Mouse (Mus musculus) neutrophil, adult 59 days (primary cell): Measurements from ENCODE around the gene Tmem42. TPM values are rescaled to one million over a fixed set of nuclear protein-coding genes. Genes with fewer than 3 reads are reported as not detected.

Experiments used
- total RNA-seq, 2 experiments: library from RNA; stranded (reverse); gene quantifications; 1 replicate in 1 of 2; 2 replicates in 1 of 2; pipeline ENCODE4 v1.2.4; 2023

Tmem42 gene
- total RNA-seq = 1 to 10 TPM; 3.7 to 6.0 TPM

DNA sequence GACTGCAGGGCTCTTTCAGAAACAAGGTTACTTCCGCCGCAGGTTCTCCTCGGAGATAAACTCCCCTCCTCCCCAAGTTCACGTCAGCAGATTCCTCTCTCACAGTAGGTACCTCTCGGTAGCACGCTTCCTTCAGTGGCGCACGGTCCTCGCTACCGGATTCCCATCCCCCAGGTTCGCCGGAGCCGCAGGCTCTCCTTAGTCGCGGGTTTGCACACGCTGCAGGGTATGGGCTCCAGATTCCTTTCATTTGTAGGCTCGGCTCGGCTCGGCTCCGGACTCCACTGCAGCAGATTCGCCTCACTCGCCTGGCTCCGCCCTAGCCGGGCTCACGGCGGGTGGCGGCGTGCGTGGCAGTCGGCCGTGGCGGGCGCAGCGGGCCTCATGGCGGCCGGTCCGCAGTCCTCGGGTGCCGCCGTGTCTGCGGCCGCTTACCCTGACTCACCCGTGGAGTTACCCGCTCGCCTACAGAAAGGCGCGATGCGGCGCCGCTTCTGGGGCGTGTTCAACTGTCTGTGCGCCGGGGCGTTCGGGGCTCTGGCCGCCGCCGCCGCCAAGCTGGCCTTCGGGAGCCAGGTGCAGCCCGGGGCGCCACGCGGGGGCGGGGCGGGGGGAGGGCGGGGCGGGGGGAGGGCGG lies at the start of gene Tmem42:
Gene Tmem42, plus strand, starts transcription at position 332 of the 637 bp plus-strand sequence.

DNA sequence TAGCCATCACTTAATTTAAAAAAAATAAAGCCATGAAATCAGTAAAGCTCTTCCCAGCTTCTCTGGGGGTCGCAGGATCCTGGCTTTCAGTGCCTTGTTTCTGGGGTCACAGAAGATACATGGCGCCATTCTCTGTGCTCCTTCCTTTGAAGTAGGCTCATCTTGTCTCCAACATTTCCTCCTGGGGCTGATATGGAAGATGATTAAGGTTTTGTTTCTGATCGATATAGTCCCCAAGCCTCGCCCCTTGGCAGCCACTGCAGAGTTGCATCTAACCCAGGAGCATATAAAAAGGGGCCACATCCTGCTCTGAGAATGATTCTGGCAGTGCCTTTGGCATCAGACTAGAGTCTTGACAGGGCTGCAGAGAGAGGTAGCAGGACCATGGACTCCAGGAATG lies 13.3 kb downstream of the Tmem42 start, which contains the start of gene Tgm4:
Gene Tgm4, plus strand, starts transcription at position 301 of the 400 bp plus-strand sequence.

Other genes starting within 250 kb of the Tmem42 start
- 1 to 10 TPM; 4.4 to 6.0 TPM for gene Tcaim, start 215.8 kb upstream of the Tmem42 start, total RNA-seq
- gene Gm35549, start 177.3 kb upstream of the Tmem42 start, total RNA-seq = not detected
- 100 to 1,000 TPM; 100 to 107 TPM for gene Zfp445, start 155.3 kb upstream of the Tmem42 start, total RNA-seq
- under 1 TPM; 0.49 to 0.87 TPM for gene Zkscan7, start 135.6 kb upstream of the Tmem42 start, total RNA-seq
- gene Zfp105, start 98.3 kb upstream of the Tmem42 start, total RNA-seq = under 1 TPM; 0.44 to 0.86 TPM
- gene 1110059G10Rik, start 70.3 kb upstream of the Tmem42 start, total RNA-seq = 10 to 100 TPM; 23.2 to 25.3 TPM
- 10 to 100 TPM; 60.1 to 86.8 TPM for gene Kif15, start 70.3 kb upstream of the Tmem42 start, total RNA-seq
- gene Tgm4, start 13.4 kb downstream of the Tmem42 start, total RNA-seq = not detected
- gene Zdhhc3, start 91.9 kb downstream of the Tmem42 start, total RNA-seq = 100 to 1,000 TPM; 105 to 116 TPM
- gene Exosc7, start 91.9 kb downstream of the Tmem42 start, total RNA-seq = 10 to 100 TPM; 26.9 to 29.5 TPM
- not detected for gene Clec3b, start 129.6 kb downstream of the Tmem42 start, total RNA-seq
- gene Cdcp1, start 194.7 kb downstream of the Tmem42 start, total RNA-seq = under 1 TPM in 1 of 2 experiments, not detected in 1; 0.13 TPM
- gene Tmem158, start 239.4 kb downstream of the Tmem42 start, total RNA-seq = under 1 TPM; 0.27 to 0.35 TPM